Comparison of ENCODE assay signal across 7 mouse cellular contexts in the genomic region with DNA sequence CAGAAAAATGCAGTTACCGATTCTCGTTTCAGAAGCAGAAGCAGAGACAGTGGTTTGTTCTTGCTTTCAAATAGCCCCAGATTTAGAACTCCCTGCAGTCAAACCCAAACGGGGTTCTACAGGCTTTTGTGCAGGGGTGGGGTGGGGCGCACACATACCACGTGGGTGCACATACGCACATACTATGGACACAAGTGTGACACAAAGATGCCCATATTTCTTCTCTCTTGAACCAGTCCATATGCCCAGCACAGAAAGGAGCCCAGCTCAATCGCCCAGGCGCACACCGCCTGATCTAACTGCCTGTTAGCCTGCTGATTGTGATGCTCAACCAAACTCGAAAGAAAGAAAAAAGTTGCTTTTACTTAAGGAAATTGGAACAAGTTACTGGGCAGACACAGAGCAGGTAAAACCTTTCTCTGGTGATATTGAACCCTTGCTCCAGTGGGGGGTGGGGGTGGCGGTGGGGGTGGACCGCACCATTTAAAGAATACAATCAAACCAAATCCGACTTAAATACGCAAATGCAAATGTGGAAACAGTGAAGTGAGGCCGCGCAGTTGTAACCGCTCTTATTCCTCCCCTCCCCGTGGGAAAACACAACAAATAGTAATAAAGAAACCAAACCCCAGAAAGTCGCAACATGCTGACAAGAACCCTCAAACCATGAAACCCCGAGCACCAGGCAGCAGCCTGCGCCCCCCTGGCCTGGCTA. TPM values are rescaled to one million over a fixed set of nuclear protein-coding genes. Genes with fewer than 3 reads are reported as not detected.
A peak's percentile ranks its signal among the peaks of the same experiment; 100 is the strongest.
DNase-seq lines count a peak whose midpoint lies in the region; ATAC-seq and TF ChIP-seq lines count a peak whose summit lies in the region.

No protein-coding gene starts in this region.

- peak overlapping the region; percentile 52 for H3K9ac ChIP-seq in lung, embryonic 16.5 days (ENCODE audit: low read length)
- H3K9ac ChIP-seq in forebrain, embryonic 11.5 days (ENCODE audit: low read length) = peak overlapping the region; percentile 52
- H3K9ac ChIP-seq in limb, embryonic 14.5 days (ENCODE audit: low read depth, low read length, severe bottlenecking) = peak overlapping the region; percentile 41; the same call in 1 of the 2 replicates
- H3K9ac ChIP-seq in stomach, embryonic 15.5 days = 0 out of 2 replicates have a peak overlapping the region, but pooled peaks have one; percentile 11

- H3K27ac ChIP-seq in lung, embryonic 16.5 days (ENCODE audit: low read length) = no peak overlapping the region
- H3K27ac ChIP-seq in forebrain, embryonic 11.5 days (ENCODE audit: low read depth, low read length) = no peak overlapping the region
- H3K27ac ChIP-seq in limb, embryonic 14.5 days (replicated peaks; ENCODE audit: low read depth, low read length) = no peak overlapping the region
- H3K27ac ChIP-seq in stomach, embryonic 15.5 days = no peak overlapping the region

- DNase-seq in lung, postnatal 4 days = no peak
- peak; percentile 55 for DNase-seq in forebrain, embryonic 11.5 days (ENCODE audit: low spot score)
- DNase-seq in limb, embryonic 14.5 days (ENCODE audit: low spot score) = no peak
- no peak for DNase-seq in adrenal gland, postnatal 36 days
- DNase-seq in ovary, postnatal 14 days (ENCODE audit: low spot score) = no peak

- no peaks in the 10 kb centered on the region for H3K27me3 ChIP-seq in lung, embryonic 16.5 days (ENCODE audit: control insufficient read depth, insufficient read depth, low read depth, low read length)
- H3K27me3 ChIP-seq in forebrain, embryonic 11.5 days (ENCODE audit: control insufficient read depth, insufficient read depth, low read length) = peaks cover 7% of the 10 kb centered on the region; the same call in 1 of the 2 replicates
- H3K27me3 ChIP-seq in limb, embryonic 14.5 days (ENCODE audit: control insufficient read depth, insufficient read depth, low read length) = peaks cover 14% of the 10 kb centered on the region; the same call in 1 of the 2 replicates
- no peaks in the 10 kb centered on the region for H3K27me3 ChIP-seq in stomach, embryonic 15.5 days (replicated peaks)

- H3K4me3 ChIP-seq in lung, embryonic 16.5 days (ENCODE audit: low read length) = peak overlapping the region; percentile 40
- H3K4me3 ChIP-seq in forebrain, embryonic 11.5 days (ENCODE audit: low read depth, low read length) = peak overlapping the region; percentile 39
- H3K4me3 ChIP-seq in limb, embryonic 14.5 days (replicated peaks; ENCODE audit: low read length) = peak overlapping the region; percentile 28; the same call in 1 of the 2 replicates
- peak overlapping the region; percentile 39 for H3K4me3 ChIP-seq in stomach, embryonic 15.5 days (replicated peaks)

- no peak for ATAC-seq in lung, embryonic 16.5 days (ENCODE audit: low read depth)
- peak; percentile 32 for ATAC-seq in forebrain, embryonic 11.5 days (replicated peaks; ENCODE audit: low FRiP score)
- no peak for ATAC-seq in limb, embryonic 14.5 days (ENCODE audit: low FRiP score, low read depth)
- ATAC-seq in stomach, embryonic 15.5 days (ENCODE audit: insufficient read depth, low FRiP score, low read depth) = no peak

- no peaks in the 10 kb centered on the region; the same call in 1 of the 2 replicates for H3K36me3 ChIP-seq in lung, embryonic 16.5 days (ENCODE audit: control insufficient read depth, insufficient read depth, low read length)
- no peaks in the 10 kb centered on the region for H3K36me3 ChIP-seq in forebrain, embryonic 11.5 days (ENCODE audit: control insufficient read depth, insufficient read depth, low read length)
- peaks cover 9% of the 10 kb centered on the region; the same call in 1 of the 2 replicates for H3K36me3 ChIP-seq in limb, embryonic 14.5 days (ENCODE audit: control insufficient read depth, insufficient read depth, low read length)
- no peaks in the 10 kb centered on the region for H3K36me3 ChIP-seq in stomach, embryonic 15.5 days

- WGBS in lung, embryonic 16.5 days = 38% methylated on average over 21 of the region's 21 CpGs
- 14% methylated on average over 21 of the region's 21 CpGs for WGBS in forebrain, embryonic 11.5 days
- WGBS in limb, embryonic 14.5 days = 45% methylated on average over 21 of the region's 21 CpGs
- 34% methylated on average over 21 of the region's 21 CpGs for WGBS in stomach, embryonic 15.5 days

- no peaks in the 10 kb centered on the region for H3K9me3 ChIP-seq in lung, embryonic 16.5 days (ENCODE audit: control insufficient read depth, low read length)
- no peaks in the 10 kb centered on the region for H3K9me3 ChIP-seq in forebrain, embryonic 11.5 days (ENCODE audit: control insufficient read depth, low read length)
- no peaks in the 10 kb centered on the region for H3K9me3 ChIP-seq in limb, embryonic 14.5 days (ENCODE audit: control insufficient read depth, low read length)
- no peaks in the 10 kb centered on the region for H3K9me3 ChIP-seq in stomach, embryonic 15.5 days

- H3K4me1 ChIP-seq in lung, embryonic 16.5 days (replicated peaks; ENCODE audit: control insufficient read depth, insufficient read depth, low read length) = no peaks in the 10 kb centered on the region; the same call in 1 of the 2 replicates
- peaks cover 6% of the 10 kb centered on the region; the same call in 1 of the 2 replicates for H3K4me1 ChIP-seq in forebrain, embryonic 11.5 days (replicated peaks; ENCODE audit: control insufficient read depth, insufficient read depth, low read length)
- H3K4me1 ChIP-seq in limb, embryonic 14.5 days (ENCODE audit: control insufficient read depth, insufficient read depth, low read length) = 0 out of 2 replicates have a peak, but pooled peaks cover 3% of the 10 kb centered on the region
- 0 out of 2 replicates have a peak, but pooled peaks cover 3% of the 10 kb centered on the region for H3K4me1 ChIP-seq in stomach, embryonic 15.5 days

- peak overlapping the region; percentile 51 for H3K4me2 ChIP-seq in lung, embryonic 16.5 days (ENCODE audit: low read depth, low read length)
- H3K4me2 ChIP-seq in forebrain, embryonic 11.5 days (ENCODE audit: low read depth, low read length, severe bottlenecking) = peak overlapping the region; percentile 91
- H3K4me2 ChIP-seq in limb, embryonic 14.5 days (replicated peaks; ENCODE audit: low read depth, low read length, severe bottlenecking) = peak overlapping the region; percentile 50
- peak overlapping the region; percentile 63 for H3K4me2 ChIP-seq in stomach, embryonic 15.5 days

- no peak for TF ChIP-seq POLR2A in limb, embryonic 14.5 days (IDR thresholded peaks at IDR 0.05; ENCODE audit: borderline replicate concordance, extremely low read depth, insufficient read depth, insufficient read length)

RNA-seq across cellular contexts. Expression of a gene that starts 30.8 kb away (rescaled TPM):
- polyA plus RNA-seq in lung, embryonic 16.5 days (2015; fragmentation: Nextera tagmentation; extraction: Ambion mirVana) = 11.4 and 12.6 TPM in 2 replicates
- polyA plus RNA-seq in forebrain, embryonic 11.5 days (2014; fragmentation: Nextera tagmentation; extraction: Ambion mirVana) = 25.8 and 26.1 TPM in 2 replicates
- polyA plus RNA-seq in limb, embryonic 14.5 days (2012; rRNA removed) = 7.6 and 11.1 TPM in 2 replicates
- polyA plus RNA-seq in limb, embryonic 14.5 days (2014; fragmentation: Nextera tagmentation; extraction: Ambion mirVana) = 12.6 and 13.3 TPM in 2 replicates
- 10.8 and 13.0 TPM in 2 replicates for polyA plus RNA-seq in stomach, embryonic 15.5 days (2015; fragmentation: Nextera tagmentation; extraction: Ambion mirVana)
- 1 to 10 TPM; 4.2 to 5.1 TPM for total RNA-seq in adrenal gland, postnatal 36 days (2021)
